Mouse (Mus musculus) subcutaneous adipose tissue, adult 2 months (tissue): ENCODE data around the gene Rad9a. TPM values are rescaled to one million over a fixed set of nuclear protein-coding genes. Genes with fewer than 3 reads are reported as not detected.

Source experiments
- polyA plus RNA-seq: library from polyadenylated mRNA; depleted of rRNA; stranded (reverse); fragments of >200 nt; gene quantifications from 2 replicates; pipeline ENCODE4 v1.2.3, GENCODE M21; 2012; ENCODE audit warnings: low replicate concordance; rRNA removed

Rad9a gene
- polyA plus RNA-seq: 37.6 and 43.6 TPM in 2 replicates

GRCm38 (mm10) chr19:4201291-4201909 lies at the start of gene Rad9a:
Gene Rad9a, minus strand, starts transcription at chr19:4201662.

GRCm38 (mm10) chr19:4231253-4232185 lies 30.1 kb upstream of the Rad9a start, which contains the start of gene Pold4:
Gene Pold4, plus strand, starts transcription at chr19:4231899.

GRCm38 (mm10) chr19:4214071-4214770 lies 12.8 kb upstream of the Rad9a start, which contains the start of the genes Clcf1 and AC109138.7:
Gene Clcf1, plus strand, starts transcription at chr19:4214238.
Gene AC109138.7, plus strand, starts transcription at chr19:4214357.

GRCm38 (mm10) chr19:4191528-4192250 lies 9.8 kb downstream of the Rad9a start, which contains the start of gene Ppp1ca:
Gene Ppp1ca, plus strand, starts transcription at chr19:4192065.

GRCm38 (mm10) chr19:4190831-4191334 lies 10.6 kb downstream of the Rad9a start, which contains the start of gene Tbc1d10c:
Gene Tbc1d10c, minus strand, starts transcription at chr19:4191284.

GRCm38 (mm10) chr19:4175368-4175947 lies 26.0 kb downstream of the Rad9a start, which contains the start of gene Carns1:
Gene Carns1, minus strand, starts transcription at chr19:4175479.

GRCm38 (mm10) chr19:4162646-4163542 lies 38.6 kb downstream of the Rad9a start, which contains the start of gene Rps6kb2:
Gene Rps6kb2, minus strand, starts transcription at chr19:4163354.

GRCm38 (mm10) chr19:4153232-4153654 lies 48.2 kb downstream of the Rad9a start, which contains the start of gene Ptprcap:
Gene Ptprcap, plus strand, starts transcription at chr19:4153604.

GRCm38 (mm10) chr19:4148491-4148806 lies 53.0 kb downstream of the Rad9a start, which contains the start of gene Coro1b:
Gene Coro1b, plus strand, starts transcription at chr19:4148619.

Other genes starting within 250 kb of the Rad9a start
- 0.50 and 1.5 TPM in 2 replicates for gene Aldh3b3, start 243.0 kb downstream of the Rad9a start, polyA plus RNA-seq
- gene Aldh3b2, start 229.3 kb downstream of the Rad9a start, polyA plus RNA-seq: 23.0 and 56.2 TPM in 2 replicates
- 37.6 and 75.0 TPM in 2 replicates for gene Acy3, start 215.1 kb downstream of the Rad9a start, polyA plus RNA-seq
- gene Tbx10, start 208.9 kb downstream of the Rad9a start, polyA plus RNA-seq: not detected in 2 replicates
- gene Nudt8, start 201.1 kb downstream of the Rad9a start, polyA plus RNA-seq: 8.2 and 27.4 TPM in 2 replicates
- 0.85 and 3.3 TPM in 2 replicates for gene Gm49405, start 201.0 kb downstream of the Rad9a start, polyA plus RNA-seq
- 3.1 and 10.1 TPM in 2 replicates for gene Doc2g, start 198.3 kb downstream of the Rad9a start, polyA plus RNA-seq
- 208 and 265 TPM in 2 replicates for gene Ndufv1, start 188.9 kb downstream of the Rad9a start, polyA plus RNA-seq
- 601 and 616 TPM in 2 replicates for gene Gstp1, start 163.7 kb downstream of the Rad9a start, polyA plus RNA-seq
- gene Gstp2, start 155.6 kb downstream of the Rad9a start, polyA plus RNA-seq: 48.1 and 59.0 TPM in 2 replicates
- 2.2 and 2.5 TPM in 2 replicates for gene Gstp3, start 142.1 kb downstream of the Rad9a start, polyA plus RNA-seq
- gene Cabp2, start 120.1 kb downstream of the Rad9a start, polyA plus RNA-seq: not detected in 2 replicates
- 139 and 211 TPM in 2 replicates for gene Cdk2ap2, start 104.5 kb downstream of the Rad9a start, polyA plus RNA-seq
- 115 and 122 TPM in 2 replicates for gene Pitpnm1, start 101.7 kb downstream of the Rad9a start, polyA plus RNA-seq
- gene Aip, start 75.8 kb downstream of the Rad9a start, polyA plus RNA-seq: 127 and 158 TPM in 2 replicates
- gene Gpr152, start 61.9 kb downstream of the Rad9a start, polyA plus RNA-seq: 0.26 and 0.43 TPM in 2 replicates
- 0.59 and 0.64 TPM in 2 replicates for gene Cabp4, start 57.6 kb downstream of the Rad9a start, polyA plus RNA-seq
- gene Coro1b, start 53.0 kb downstream of the Rad9a start, polyA plus RNA-seq: 355 and 367 TPM in 2 replicates
- gene Ptprcap, start 48.1 kb downstream of the Rad9a start, polyA plus RNA-seq: 5.9 and 12.6 TPM in 2 replicates
- 48.6 and 51.8 TPM in 2 replicates for gene Rps6kb2, start 38.3 kb downstream of the Rad9a start, polyA plus RNA-seq
- gene Carns1, start 26.2 kb downstream of the Rad9a start, polyA plus RNA-seq: 12.9 and 15.8 TPM in 2 replicates
- 4.8 and 10.3 TPM in 2 replicates for gene Tbc1d10c, start 10.4 kb downstream of the Rad9a start, polyA plus RNA-seq
- gene Ppp1ca, start 9.6 kb downstream of the Rad9a start, polyA plus RNA-seq: 495 and 521 TPM in 2 replicates
- gene Clcf1, start 12.6 kb upstream of the Rad9a start, polyA plus RNA-seq: 8.6 and 37.5 TPM in 2 replicates
- not detected in 2 replicates for gene AC109138.7, start 12.7 kb upstream of the Rad9a start, polyA plus RNA-seq
- 133 and 268 TPM in 2 replicates for gene Pold4, start 30.2 kb upstream of the Rad9a start, polyA plus RNA-seq
- 50.2 and 94.5 TPM in 2 replicates for gene Ssh3, start 67.5 kb upstream of the Rad9a start, polyA plus RNA-seq
- 3.6 and 11.6 TPM in 2 replicates for gene Ankrd13d, start 81.5 kb upstream of the Rad9a start, polyA plus RNA-seq
- 78.6 and 99.4 TPM in 2 replicates for gene Grk2, start 104.6 kb upstream of the Rad9a start, polyA plus RNA-seq
- 97.1 and 163 TPM in 2 replicates for gene Kdm2a, start 196.6 kb upstream of the Rad9a start, polyA plus RNA-seq
- gene Rhod, start 237.8 kb upstream of the Rad9a start, polyA plus RNA-seq: 22.7 and 23.8 TPM in 2 replicates